Mouse (Mus musculus) mature B cell (primary cell): ENCODE measurements around the gene Mrps6.

ENCODE experiments used
- in situ Hi-C: fragments of 300-500 bp; cut with MboI; formaldehyde crosslinking; loops from 2 replicates; pipeline ENCODE4 v1.14.3; 2019

The Mrps6 gene

GRCm38 (mm10) chr16:92057852-92058643 is at the start of gene Mrps6, which contains the start of the genes Gm49711 and Slc5a3:
Gene Mrps6 (plus strand): TSS chr16:92058270.
Gene Gm49711 (plus strand): TSS chr16:92058316.
Gene Slc5a3 (plus strand): TSS chr16:92058322.
- in situ Hi-C loops, result no loop called here

GRCm38 (mm10) chr16:92009586-92009985 is 48.5 kb upstream of the Mrps6 start:
- in situ Hi-C loops, result no loop called here

DNA sequence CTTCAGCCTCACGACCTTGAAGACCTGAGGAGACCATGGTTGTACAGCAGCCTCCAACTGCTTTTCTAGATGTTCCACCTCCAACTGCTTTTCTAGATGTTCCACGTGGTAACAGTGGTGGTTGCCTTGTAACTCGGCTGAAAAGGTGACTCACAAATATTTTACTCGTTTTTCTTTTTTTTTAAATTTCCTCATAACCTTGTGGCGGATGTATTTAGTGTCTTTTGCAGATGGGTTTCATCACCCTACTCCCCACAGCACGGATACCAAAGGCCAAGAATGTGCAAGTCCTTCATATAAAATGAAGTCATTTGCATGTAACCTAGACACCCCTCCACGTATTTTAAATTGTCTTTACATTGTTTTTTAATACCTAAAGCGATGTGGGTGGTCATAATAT is 41.3 kb upstream of the Mrps6 start:
- in situ Hi-C loops, result no loop called here

DNA sequence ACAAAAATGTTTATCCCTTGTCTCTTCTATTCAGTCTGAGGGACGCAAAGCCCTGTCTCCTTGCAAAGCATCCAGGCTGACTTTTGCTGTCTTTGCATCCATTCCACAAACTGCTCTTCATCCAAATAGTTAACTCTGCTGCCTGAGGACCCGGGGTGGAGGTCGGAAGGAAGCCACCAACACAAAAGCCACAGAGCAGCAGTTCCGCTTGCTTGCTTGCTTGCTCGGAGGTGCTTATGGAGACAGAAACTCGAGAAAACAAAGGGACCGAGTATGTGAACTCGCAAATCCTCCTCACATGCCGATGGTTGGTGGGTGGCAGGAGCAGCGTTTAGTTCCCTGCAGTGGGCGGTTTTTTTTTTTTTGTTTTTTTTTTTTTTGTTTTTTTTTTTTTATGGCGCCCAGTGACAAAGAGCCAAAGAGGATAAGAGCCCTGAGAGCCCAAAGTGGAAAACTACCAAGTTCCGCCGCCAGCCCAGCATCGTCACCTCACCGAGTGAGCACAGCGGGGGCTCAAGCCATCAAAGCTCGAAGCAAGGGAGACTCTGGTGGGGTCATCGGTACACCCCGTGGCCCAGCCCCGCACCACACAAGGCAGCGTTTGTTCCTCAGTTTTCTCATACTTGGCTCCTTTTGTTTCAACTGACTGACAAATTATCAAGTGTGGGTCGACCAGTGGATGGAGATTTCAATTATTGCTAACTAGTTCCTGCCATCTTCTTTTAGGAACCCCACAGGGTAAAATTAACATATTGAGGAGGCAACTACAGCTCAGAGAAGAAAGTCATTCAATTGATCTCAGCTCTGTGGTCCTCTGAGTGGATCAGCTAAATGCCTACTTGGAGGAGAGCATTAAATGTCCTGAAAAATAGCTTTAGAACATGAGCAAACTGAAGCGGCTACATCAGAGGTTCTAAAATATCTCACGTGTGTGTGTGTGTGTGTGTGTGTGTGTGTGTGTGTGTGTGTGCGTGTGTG is 38.6 kb upstream of the Mrps6 start:
- in situ Hi-C loops, result no loop called here

DNA sequence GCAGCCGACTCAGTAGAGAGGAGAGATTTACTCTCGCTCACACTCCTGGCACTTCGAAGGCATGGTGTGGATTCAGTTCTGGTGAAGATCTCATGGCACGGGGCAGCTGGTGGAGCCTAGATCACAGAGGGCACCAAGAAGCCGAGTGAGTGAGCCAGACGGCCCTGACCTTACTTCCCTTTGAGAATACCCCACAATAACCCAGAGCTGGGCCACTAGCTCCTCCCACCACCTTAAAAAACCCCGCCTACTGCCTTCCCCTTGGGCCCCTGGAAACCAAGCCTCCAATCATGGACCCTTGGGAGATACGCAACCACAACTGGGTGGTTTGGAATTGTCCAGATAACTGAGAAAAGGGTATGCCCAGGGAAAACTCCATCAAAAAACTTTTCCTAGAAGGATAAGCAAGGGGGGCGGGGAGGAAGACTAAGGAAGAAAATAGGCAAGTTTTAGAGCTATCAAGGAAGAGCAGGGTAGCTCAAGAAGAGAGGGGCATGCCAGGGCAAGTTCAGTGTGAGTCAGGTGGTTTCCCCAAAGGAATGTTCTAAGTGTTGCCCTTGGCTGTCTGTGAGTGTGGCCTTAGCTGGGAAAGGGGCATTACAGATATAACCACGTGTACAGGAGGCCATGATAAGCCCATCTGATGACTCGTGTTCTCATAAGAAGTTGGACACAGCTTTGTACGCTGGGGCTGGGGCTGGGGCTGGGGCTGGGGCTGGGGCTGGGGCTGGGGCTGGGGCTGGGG is 36.2 kb upstream of the Mrps6 start:
- in situ Hi-C loops, result no loop called here

DNA sequence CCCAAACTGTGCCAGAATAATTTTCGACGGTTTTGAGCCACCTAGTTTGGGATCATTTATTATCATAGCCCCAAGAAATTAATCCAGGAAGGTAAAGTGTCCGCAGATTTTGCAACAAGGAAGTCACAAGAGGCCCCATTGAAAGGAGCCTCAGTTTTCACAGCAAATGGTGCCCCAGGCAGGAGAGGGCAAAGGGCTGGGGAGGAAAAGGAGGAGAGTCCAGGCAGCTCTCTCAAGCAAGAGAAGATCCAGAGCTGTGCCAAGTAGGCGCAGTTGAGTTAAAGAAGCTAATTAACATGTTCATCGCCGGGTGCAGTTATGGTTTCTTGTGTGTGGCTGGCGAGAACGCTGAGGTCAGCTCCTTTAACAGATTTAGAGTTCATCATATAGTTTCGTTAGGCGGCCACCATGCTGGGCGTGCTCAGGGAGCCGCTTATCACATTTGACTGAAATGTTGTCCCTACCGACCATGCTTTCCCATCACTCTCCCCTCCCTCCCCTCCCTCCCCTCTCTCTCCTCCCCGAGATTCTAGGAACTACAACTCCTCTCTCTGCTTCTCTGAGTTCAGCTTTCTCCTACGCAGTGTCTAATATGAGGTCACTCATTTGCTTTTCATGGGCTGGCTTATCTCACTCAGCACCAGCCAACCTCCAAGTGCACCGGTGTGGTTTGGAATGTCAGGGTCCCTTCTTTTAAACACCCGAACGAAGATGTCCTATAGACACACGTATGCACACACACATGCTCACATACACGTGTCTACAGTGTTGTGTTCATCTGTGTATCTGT is 35.4 kb upstream of the Mrps6 start:
- in situ Hi-C loops, result no loop called here

DNA sequence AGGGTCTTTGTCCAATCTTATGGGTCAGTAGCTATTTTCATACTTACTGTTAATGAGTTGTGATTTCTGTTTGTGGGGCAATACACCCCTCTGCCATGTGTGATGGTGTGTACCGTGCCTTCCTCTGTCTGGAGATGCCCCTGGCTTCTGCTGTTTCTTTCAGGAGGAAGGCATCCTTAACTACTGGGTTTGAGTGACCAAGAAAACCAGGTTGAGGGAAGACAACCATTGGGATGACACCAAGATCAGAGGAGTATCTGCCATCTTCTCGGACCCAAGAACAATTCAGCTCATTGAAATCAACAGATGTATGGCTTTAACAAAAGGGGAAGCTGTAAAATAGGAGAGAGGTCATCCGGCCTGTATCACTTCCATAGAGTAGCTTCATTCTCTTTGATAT is 24.8 kb upstream of the Mrps6 start:
- in situ Hi-C loops, result no loop called here

DNA sequence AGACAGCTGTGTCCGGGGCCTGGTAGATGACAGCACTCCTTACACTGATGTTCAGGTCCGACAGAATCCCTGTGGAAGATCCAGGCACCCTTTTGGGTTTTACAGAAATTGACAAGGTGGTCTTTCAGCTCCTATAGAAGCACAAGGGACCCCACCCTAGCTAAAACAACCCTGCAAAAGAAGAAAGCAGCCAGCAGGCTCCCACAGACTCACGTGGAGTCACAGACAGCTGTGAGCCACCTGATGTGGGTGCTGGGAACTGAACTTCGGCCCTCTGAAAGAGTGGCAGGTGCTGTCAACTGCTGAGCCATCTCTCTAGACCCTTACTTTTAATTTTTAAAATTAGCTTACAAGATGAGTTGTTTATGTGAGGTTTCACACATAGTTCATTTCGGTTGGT is 23.4 kb upstream of the Mrps6 start:
- in situ Hi-C loops, result no loop called here

- in situ Hi-C loops, result no loop called here
Measured at GRCm38 (mm10) chr16:92036701-92037100, 21.4 kb upstream of the Mrps6 start.

DNA sequence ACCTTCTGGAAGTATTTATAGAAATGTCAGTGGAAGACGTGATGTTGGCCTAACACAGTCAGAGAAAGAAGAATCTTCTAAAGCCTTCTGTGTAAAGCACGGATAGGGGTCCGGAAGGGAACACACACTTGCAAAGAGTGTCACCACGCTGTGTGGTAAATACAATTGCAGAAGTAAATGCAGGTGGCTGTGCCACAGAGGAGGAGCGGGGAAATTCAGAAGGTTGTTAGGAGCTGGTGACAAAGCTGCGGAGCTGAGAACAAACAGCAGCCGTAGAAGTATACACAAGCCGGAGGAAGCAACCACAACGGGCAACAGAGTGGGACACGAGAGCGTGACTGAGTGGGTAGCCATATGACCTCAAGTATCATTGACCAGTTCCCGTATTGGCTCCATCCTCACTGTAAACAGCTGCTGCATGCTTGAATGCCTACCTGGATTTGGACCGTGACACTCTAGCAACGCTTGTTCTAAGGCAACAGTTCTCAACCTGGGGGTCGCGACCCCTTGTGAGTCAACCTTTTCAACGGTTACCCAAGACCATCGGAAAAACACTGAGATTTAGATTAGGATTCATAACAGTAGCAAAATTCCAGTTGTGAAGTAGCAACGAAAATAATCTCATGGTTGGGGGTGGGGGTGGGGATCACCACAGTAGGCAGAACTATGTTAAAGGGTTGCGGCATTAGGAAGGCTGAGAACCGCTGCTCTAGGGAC is 20.0 kb upstream of the Mrps6 start:
- in situ Hi-C loops, result no loop called here

DNA sequence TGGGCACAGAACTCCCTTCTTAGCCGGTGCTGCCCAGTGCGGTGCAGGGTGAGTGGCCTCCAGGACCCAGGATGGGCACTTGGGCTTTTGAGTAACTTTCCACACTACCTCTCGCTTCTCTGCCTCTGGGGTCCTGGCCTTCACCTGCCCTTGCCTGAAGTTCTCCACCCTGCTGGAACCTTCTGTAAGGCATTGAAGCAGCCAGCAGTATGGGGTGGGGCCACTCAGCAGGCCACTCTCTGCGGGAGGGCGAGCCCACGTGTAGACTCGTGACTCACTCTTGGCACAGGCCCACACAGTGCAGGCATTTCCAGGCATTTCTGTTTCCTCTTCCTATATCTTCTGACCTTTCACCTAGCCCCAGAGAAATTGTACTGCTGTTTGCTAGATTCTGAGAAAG is 18.6 kb upstream of the Mrps6 start:
- in situ Hi-C loops, result no loop called here

- in situ Hi-C loops, result no loop called here
Measured at GRCm38 (mm10) chr16:92039966-92040365, 18.1 kb upstream of the Mrps6 start.

GRCm38 (mm10) chr16:92051777-92052310 is 6.2 kb upstream of the Mrps6 start:
- in situ Hi-C loops, result no loop called here

GRCm38 (mm10) chr16:92052569-92052968 is 5.5 kb upstream of the Mrps6 start:
- in situ Hi-C loops, result no loop called here

GRCm38 (mm10) chr16:92056711-92057110 is 1.4 kb upstream of the Mrps6 start:
- in situ Hi-C loops, result no loop called here

DNA sequence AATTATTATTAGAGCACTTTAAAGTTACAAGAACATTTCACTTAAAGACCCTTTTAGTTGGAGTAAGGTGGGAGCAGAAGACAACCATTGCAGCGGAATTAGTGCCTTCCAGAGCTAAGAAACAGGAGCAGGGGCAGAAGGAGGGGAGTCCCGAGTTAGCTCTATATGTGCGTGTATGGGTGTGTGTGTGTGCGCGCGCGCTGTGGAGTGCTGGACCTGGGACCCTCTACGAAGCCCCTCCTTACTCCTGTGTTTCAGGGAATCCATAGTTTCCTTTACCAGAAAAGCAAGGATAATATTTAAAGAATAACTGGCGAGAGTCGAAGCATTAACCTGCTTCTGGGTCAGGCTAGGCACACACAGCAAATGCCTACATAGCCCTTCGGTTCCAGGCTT is 616 bp upstream of the Mrps6 start:
- in situ Hi-C loops, result no loop called here

DNA sequence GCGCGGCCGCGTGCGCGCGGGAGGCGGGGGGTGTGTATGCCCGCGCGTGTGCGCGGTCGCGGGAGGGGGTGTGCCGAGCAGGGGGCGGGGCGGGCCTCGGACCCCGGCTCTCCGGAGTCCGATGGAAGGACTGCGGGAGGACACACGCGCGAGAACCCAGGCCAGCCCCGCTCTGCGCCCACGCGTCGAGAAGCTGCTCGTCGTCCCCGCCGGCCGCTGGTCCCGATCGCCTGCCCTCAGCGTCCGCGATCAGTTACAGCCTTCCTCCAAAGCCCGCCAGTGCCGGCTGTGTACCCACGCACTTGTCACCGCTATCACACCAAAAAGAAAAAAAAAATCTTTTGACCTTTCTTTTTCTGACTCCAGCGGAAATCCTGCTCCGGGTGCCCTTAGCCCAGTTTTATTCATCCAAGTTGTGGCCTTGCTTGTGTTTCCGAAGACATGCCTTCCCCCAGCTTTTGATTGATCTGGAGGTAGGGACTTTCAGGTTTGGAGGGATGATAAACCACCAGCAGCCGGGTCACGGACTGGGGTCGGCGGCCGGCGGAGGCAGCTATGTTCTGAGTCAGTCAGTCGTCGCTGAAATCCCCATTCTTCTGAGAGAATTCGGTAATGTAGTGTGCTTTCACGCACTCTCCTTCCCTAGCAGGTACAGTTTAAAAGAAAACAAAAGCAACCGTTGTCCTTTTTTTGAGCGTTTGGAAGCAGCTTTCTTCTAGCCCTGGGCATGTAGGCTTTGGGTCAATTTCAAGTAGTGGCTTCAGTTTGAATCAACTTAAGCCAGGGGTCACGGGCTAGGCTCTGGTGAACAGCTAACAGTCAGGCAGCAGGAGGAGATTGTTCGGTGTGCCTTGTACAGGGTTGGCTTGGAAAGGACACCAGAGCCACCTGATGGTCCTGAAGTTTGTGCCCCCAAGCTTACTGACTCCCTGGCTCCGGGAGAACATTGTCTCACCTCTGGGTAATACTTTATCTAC is 862 bp downstream of the Mrps6 start:
- in situ Hi-C loops, result no loop called here

DNA sequence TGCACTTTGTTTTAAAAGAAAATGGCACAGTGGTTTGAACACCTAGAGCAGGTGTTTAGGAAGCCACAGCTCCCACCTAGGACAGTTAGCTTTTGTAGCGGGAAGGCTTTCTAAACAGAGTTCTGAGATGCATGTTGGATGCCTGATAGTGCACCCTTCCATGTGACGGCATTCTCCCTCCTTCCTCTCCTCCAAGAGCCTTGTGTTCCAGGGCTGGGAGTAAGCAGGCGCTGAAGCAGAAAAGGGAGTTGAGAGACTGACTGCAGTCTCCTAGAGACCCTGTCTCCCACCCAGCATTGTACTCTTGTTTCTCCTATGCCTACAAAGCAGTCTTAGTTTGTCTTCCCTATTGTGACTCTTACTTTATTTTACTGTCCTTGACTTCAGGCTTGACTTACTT is 2.1 kb downstream of the Mrps6 start:
- in situ Hi-C loops, result no loop called here

DNA sequence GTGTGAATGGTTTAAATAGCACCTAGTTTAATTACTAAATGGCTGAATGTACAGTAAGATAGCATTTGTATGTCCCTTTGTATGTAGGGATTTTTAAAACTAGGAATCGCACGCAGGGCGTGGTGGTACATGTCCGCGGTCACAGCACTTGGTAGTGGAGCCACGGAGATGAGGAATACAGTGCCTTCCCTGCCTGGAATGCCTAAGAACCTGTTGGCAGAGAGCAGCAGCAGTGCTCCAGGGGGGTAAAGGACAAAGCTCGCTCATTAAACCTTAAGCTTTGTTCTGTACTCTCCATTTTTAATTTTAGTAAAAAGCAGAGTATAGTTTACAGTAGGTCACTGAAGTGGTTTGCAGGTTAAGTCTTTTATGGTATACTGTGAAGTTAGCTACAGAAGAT is 3.5 kb downstream of the Mrps6 start:
- in situ Hi-C loops, result no loop called here
